ENCODE assay signal across 9 mouse cellular contexts in genomic region chr9:98965084-98965483, GRCm38 (mm10). TPM values are rescaled to one million over a fixed set of nuclear protein-coding genes. Genes with fewer than 3 reads are reported as not detected.
DNase-seq lines count a peak whose midpoint lies in the region; ATAC-seq lines count a peak whose summit lies in the region.
"Had no signal": no experiment of that assay in that cellular context is flagged by ENCODE, and none has a peak within 500 bp of the region (broad histone marks: within the 10 kb centered on the region; RNA-seq: fewer than 3 reads in every experiment).

No protein-coding gene starts in this region.

- no peaks in the 10 kb centered on the region for H3K36me3 ChIP-seq in heart, embryonic 12.5 days

- no peak overlapping the region for H3K27ac ChIP-seq in heart, embryonic 12.5 days (ENCODE audit: poor library complexity, severe bottlenecking)

- 2% methylated on average over 18 of the region's 18 CpGs for WGBS in heart, embryonic 12.5 days

- no peak overlapping the region for H3K9ac ChIP-seq in heart, embryonic 12.5 days

- DNase-seq in heart, adult 18-20 months, result no peak
- DNase-seq in thymus, postnatal 14 days, result peak; percentile 37
- DNase-seq in thymus, adult 18-20 months, result no peak
- DNase-seq in lung, postnatal 10 days, result peak; percentile 56
- DNase-seq in gastrocnemius, adult 8-10 months (ENCODE audit: low spot score in 2 of 2), result no peak
- no peak for DNase-seq in left cerebral cortex, adult 8-10 months (ENCODE audit: low spot score in 2 of 2)

- peak overlapping the region; percentile 11; the same call in 1 of the 2 replicates for H3K4me3 ChIP-seq in heart, embryonic 12.5 days

- H3K4me1 ChIP-seq in heart, embryonic 12.5 days (replicated peaks), result no peaks in the 10 kb centered on the region

- no peak for ATAC-seq in heart, embryonic 12.5 days (ENCODE audit: insufficient number of reproducible peaks, low FRiP score)
- peak; percentile 75 for ATAC-seq in granulocyte monocyte progenitor cell, adult 5-6 weeks (replicated peaks; ENCODE audit: poor library complexity, severe bottlenecking)
- ATAC-seq: Patski had no signal

- H3K27me3 ChIP-seq in heart, embryonic 12.5 days (replicated peaks), result peaks cover 94% of the 10 kb centered on the region

- peak overlapping the region; percentile 36 for H3K4me2 ChIP-seq in heart, embryonic 12.5 days

- H3K9me3 ChIP-seq in heart, embryonic 12.5 days (replicated peaks), result no peaks in the 10 kb centered on the region

RNA-seq across cellular contexts. Expression of gene Foxl2, which starts 10.0 kb away (rescaled TPM):
- polyA plus RNA-seq in heart, embryonic 12.5 days (2016; fragmentation: Nextera tagmentation; extraction: Ambion mirVana), result not detected in 2 replicates
- total RNA-seq in heart, adult 18-20 months (2021), result not detected
- not detected in 2 replicates for total RNA-seq in granulocyte monocyte progenitor cell, adult 5-6 weeks (2014; fragmentation: Nextera tagmentation)
- total RNA-seq in granulocyte monocyte progenitor cell, adult 5-6 weeks (2017), result not detected in 2 replicates
- total RNA-seq in gastrocnemius, adult 8-10 months (2022), result not detected
- total RNA-seq in left cerebral cortex, adult 8-10 months (2022), result 1 to 10 TPM in 1 of 4 experiments, under 1 TPM in 3; 0.72 to 1.1 (median 0.90) TPM

RNA-seq across cellular contexts. Expression of gene Faim, which starts 21.1 kb away (rescaled TPM):
- polyA plus RNA-seq in heart, embryonic 12.5 days (2016; fragmentation: Nextera tagmentation; extraction: Ambion mirVana), result 34.6 and 35.7 TPM in 2 replicates
- total RNA-seq in heart, adult 18-20 months (2021), result 1 to 10 TPM; 4.8 to 5.6 TPM
- 22.2 and 45.9 TPM in 2 replicates for total RNA-seq in granulocyte monocyte progenitor cell, adult 5-6 weeks (2014; fragmentation: Nextera tagmentation)
- total RNA-seq in granulocyte monocyte progenitor cell, adult 5-6 weeks (2017), result 98.8 TPM in 2 replicates
- total RNA-seq in gastrocnemius, adult 8-10 months (2022), result 1 to 10 TPM in 2 of 4 experiments, under 1 TPM in 2; 0.82 to 2.5 (median 1.4) TPM
- 10 to 100 TPM; 27.0 to 36.2 (median 30.2) TPM for total RNA-seq in left cerebral cortex, adult 8-10 months (2022)

Comparison
In these comparisons a context has a peak if more than half of its experiments do, and no peak if none do; other contexts are left out.
1. DNase-seq: peak in thymus, postnatal 14 days (single experiment) and lung, postnatal 10 days (single experiment); none in heart, adult 18-20 months (0 of 2), thymus, adult 18-20 months (0 of 2), gastrocnemius, adult 8-10 months (0 of 2) and left cerebral cortex, adult 8-10 months (0 of 2).